Mouse (Mus musculus): ENCODE measurements at regions not wholly inside any gene's neighbourhood (a gene's known extent, or its start where the extent isn't known, plus 50 kb on each side); places are given as distances from the start of the nearest gene placed in this dataset.

DNA sequence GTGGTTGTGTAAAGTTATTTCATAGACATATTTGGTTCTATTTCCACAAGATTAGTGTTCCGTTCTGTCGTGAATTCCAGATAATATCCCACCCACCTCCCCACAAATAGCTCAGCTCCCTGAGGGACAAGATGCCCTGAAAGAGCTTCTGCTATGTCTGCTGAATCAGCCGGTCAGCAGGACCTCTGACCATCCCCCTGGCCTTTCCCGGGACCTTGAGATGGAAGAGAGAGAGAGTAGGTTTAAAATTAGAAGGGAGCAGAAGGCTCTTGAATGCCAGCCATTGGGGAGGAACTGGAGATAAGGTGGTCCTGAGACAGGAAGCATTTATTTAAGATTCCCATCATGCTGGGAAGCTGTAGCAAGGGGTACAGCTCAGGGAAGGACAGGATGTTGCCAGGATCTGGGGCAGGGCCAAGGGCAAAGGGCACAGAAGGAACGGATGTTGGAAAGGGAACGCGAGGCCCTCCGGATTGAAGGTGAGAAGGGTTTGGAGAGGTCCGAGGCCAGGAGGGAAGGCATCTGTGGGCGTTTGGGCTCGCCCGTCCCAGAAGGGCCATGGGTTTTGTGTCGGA, 344.7 kb upstream of the Tbx3 start:
- Histone ChIP-seq H3K27me3 (replicated peaks; ENCODE audit: control insufficient read depth, insufficient read depth, low read length) (no peaks in the 10 kb centered on the region), H3K27ac (replicated peaks; ENCODE audit: low read depth, low read length) (no peak overlapping the region), H3K9me3 (ENCODE audit: control insufficient read depth, low read length) (no peaks in the 10 kb centered on the region), H3K4me3 (ENCODE audit: low read depth, low read length) (no peak overlapping the region), H3K4me2 (ENCODE audit: low read depth, low read length) (no peak overlapping the region), H3K36me3 (ENCODE audit: control insufficient read depth, insufficient read depth, low read length) (no peaks in the 10 kb centered on the region), H3K4me1 (ENCODE audit: control insufficient read depth, insufficient read depth, low read length) (0 out of 2 replicates have a peak, but pooled peaks cover 8% of the 10 kb centered on the region), H3K9ac (ENCODE audit: low read depth, low read length) (no peak overlapping the region)
- 69% methylated on average over 13 of the region's 13 CpGs for WGBS
- ATAC-seq (ENCODE audit: low read depth) (no peak), DNase-seq (ENCODE audit: low spot score) (no peak)

GRCm38 (mm10) chr5:119326895-119327294, 343.6 kb upstream of the Tbx3 start:
- Histone ChIP-seq H3K9me3 (ENCODE audit: control insufficient read depth, low read length) (no peaks in the 10 kb centered on the region), H3K4me1 (ENCODE audit: control insufficient read depth, insufficient read depth, low read length) (0 out of 2 replicates have a peak, but pooled peaks cover 5% of the 10 kb centered on the region), H3K4me2 (ENCODE audit: low read depth, low read length) (no peak overlapping the region), H3K9ac (ENCODE audit: low read depth, low read length) (no peak overlapping the region), H3K36me3 (ENCODE audit: control insufficient read depth, insufficient read depth, low read length) (no peaks in the 10 kb centered on the region), H3K27me3 (replicated peaks; ENCODE audit: control insufficient read depth, insufficient read depth, low read length) (no peaks in the 10 kb centered on the region), H3K27ac (replicated peaks; ENCODE audit: low read depth, low read length) (no peak overlapping the region), H3K4me3 (ENCODE audit: low read depth, low read length) (no peak overlapping the region)
- ATAC-seq (ENCODE audit: low read depth) (no peak), DNase-seq (ENCODE audit: low spot score) (no peak)
- WGBS, result 96% methylated on average over 8 of the region's 8 CpGs

DNA sequence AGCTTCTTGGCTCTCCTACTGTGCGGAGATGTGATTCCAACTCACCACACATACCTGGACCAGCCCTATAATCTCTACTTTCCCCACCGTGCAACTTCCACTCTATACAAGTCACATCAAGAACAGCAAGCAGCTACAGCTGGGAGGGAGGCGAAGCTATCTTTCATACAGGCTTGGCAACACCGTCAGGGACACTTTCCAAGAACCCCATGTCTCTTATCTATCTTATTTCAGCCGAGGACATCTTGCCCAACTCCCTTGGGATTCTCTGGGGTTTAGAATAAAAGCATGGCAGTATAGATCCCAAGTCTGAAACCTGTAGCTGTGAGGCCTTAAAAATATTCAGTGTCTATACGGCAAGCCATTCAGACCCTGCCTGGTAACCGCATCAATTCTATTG, 341.5 kb upstream of the Tbx3 start:
- DNase-seq (ENCODE audit: low spot score), result no peak
- WGBS, result 86% methylated on average over 7 of the region's 7 CpGs

GRCm38 (mm10) chr5:119329371-119329770, 341.1 kb upstream of the Tbx3 start:
- DNase-seq (ENCODE audit: low spot score), result no peak
- Histone ChIP-seq H3K36me3 (ENCODE audit: control insufficient read depth, insufficient read depth, low read length) (no peaks in the 10 kb centered on the region), H3K4me3 (ENCODE audit: low read depth, low read length) (no peak overlapping the region), H3K27me3 (replicated peaks; ENCODE audit: control insufficient read depth, insufficient read depth, low read length) (no peaks in the 10 kb centered on the region), H3K4me2 (ENCODE audit: low read depth, low read length) (no peak overlapping the region), H3K9ac (ENCODE audit: low read depth, low read length) (no peak overlapping the region), H3K4me1 (ENCODE audit: control insufficient read depth, insufficient read depth, low read length) (0 out of 2 replicates have a peak, but pooled peaks cover 2% of the 10 kb centered on the region), H3K27ac (replicated peaks; ENCODE audit: low read depth, low read length) (no peak overlapping the region), H3K9me3 (ENCODE audit: control insufficient read depth, low read length) (no peaks in the 10 kb centered on the region)
- ATAC-seq (ENCODE audit: low read depth), result no peak
- 86% methylated on average over 10 of the region's 10 CpGs for WGBS

More for the DNA sequence above, 341.5 kb upstream of the Tbx3 start:
- Histone ChIP-seq H3K36me3 (ENCODE audit: control insufficient read depth, insufficient read depth, low read length) (no peaks in the 10 kb centered on the region), H3K27me3 (replicated peaks; ENCODE audit: control insufficient read depth, insufficient read depth, low read length) (no peaks in the 10 kb centered on the region), H3K4me2 (ENCODE audit: low read depth, low read length) (no peak overlapping the region), H3K4me3 (ENCODE audit: low read depth, low read length) (no peak overlapping the region), H3K27ac (replicated peaks; ENCODE audit: low read depth, low read length) (no peak overlapping the region), H3K4me1 (ENCODE audit: control insufficient read depth, insufficient read depth, low read length) (0 out of 2 replicates have a peak, but pooled peaks cover 5% of the 10 kb centered on the region), H3K9ac (ENCODE audit: low read depth, low read length) (no peak overlapping the region), H3K9me3 (ENCODE audit: control insufficient read depth, low read length) (no peaks in the 10 kb centered on the region)
- ATAC-seq (ENCODE audit: low read depth), result no peak

- no peaks in the 10 kb centered on the region for H3K4me1 ChIP-seq (ENCODE audit: control insufficient read depth, insufficient read depth, low read length)
- no peaks in the 10 kb centered on the region for H3K27me3 ChIP-seq (replicated peaks; ENCODE audit: control insufficient read depth, insufficient read depth, low read length)
- no peaks in the 10 kb centered on the region for H3K36me3 ChIP-seq (ENCODE audit: control insufficient read depth, insufficient read depth, low read length)
- no peak for ATAC-seq (ENCODE audit: low read depth)
- H3K9me3 ChIP-seq (ENCODE audit: control insufficient read depth, low read length), result no peaks in the 10 kb centered on the region
- 87% methylated on average over 6 of the region's 6 CpGs for WGBS
- no peak overlapping the region for H3K27ac ChIP-seq (replicated peaks; ENCODE audit: low read depth, low read length)
- H3K9ac ChIP-seq (ENCODE audit: low read depth, low read length), result no peak overlapping the region
- DNase-seq (ENCODE audit: low spot score), result no peak
- H3K4me2 ChIP-seq (ENCODE audit: low read depth, low read length), result no peak overlapping the region
- no peak overlapping the region for H3K4me3 ChIP-seq (ENCODE audit: low read depth, low read length)
Observed at GRCm38 (mm10) chr5:119329860-119330259, 340.6 kb upstream of the Tbx3 start.

DNA sequence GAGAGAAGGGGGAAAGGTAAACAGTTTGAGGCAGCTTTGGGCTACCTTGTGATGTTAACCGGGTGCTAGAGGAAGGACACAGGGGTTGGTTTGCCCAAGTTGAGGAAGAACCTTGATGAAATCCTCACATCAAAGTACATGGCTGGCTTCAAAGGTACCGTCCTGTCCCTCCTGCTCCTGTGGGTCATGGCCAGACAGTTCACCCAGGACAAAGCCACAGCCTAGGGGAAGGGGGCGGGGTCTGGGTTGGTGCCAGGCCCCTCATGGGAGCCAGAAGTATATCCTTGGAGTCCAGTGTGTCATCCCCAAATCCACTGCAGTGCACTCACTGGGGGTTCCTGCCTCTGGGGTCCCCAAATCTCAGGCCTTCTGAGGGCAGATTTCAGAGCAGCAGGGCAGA, 339.0 kb upstream of the Tbx3 start:
- no peak overlapping the region for H3K9ac ChIP-seq (ENCODE audit: low read depth, low read length)
- no peak for DNase-seq (ENCODE audit: low spot score)
- ATAC-seq (ENCODE audit: low read depth), result no peak
- H3K4me2 ChIP-seq (ENCODE audit: low read depth, low read length), result no peak overlapping the region
- 69% methylated on average over 3 of the region's 3 CpGs for WGBS
- no peaks in the 10 kb centered on the region for H3K27me3 ChIP-seq (replicated peaks; ENCODE audit: control insufficient read depth, insufficient read depth, low read length)
- H3K27ac ChIP-seq (replicated peaks; ENCODE audit: low read depth, low read length), result no peak overlapping the region
- H3K4me1 ChIP-seq (ENCODE audit: control insufficient read depth, insufficient read depth, low read length), result no peaks in the 10 kb centered on the region
- no peaks in the 10 kb centered on the region for H3K36me3 ChIP-seq (ENCODE audit: control insufficient read depth, insufficient read depth, low read length)
- no peak overlapping the region for H3K4me3 ChIP-seq (ENCODE audit: low read depth, low read length)
- no peaks in the 10 kb centered on the region for H3K9me3 ChIP-seq (ENCODE audit: control insufficient read depth, low read length)

DNA sequence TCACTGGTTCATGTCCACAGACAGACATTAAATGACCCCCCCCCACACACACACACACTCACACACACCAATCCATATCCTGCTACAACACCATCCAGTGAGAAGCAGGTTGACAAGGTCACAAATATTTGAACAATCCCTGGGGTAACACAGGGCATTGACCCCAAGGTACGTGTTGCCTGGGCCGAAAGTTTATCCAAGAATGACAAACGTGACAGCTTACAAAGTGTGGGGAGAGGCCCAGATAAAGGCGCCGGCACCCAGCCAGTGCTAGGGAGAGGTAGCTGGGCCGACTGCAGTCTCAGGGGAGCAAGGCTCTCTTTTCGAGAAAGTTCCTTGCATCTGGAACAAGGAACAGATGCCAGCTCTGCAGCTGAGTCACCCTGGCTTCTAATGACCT, 337.8 kb upstream of the Tbx3 start:
- Histone ChIP-seq H3K9me3 (ENCODE audit: control insufficient read depth, low read length) (no peaks in the 10 kb centered on the region), H3K4me2 (ENCODE audit: low read depth, low read length) (no peak overlapping the region), H3K9ac (ENCODE audit: low read depth, low read length) (no peak overlapping the region), H3K27ac (replicated peaks; ENCODE audit: low read depth, low read length) (no peak overlapping the region), H3K36me3 (ENCODE audit: control insufficient read depth, insufficient read depth, low read length) (no peaks in the 10 kb centered on the region), H3K4me1 (ENCODE audit: control insufficient read depth, insufficient read depth, low read length) (no peaks in the 10 kb centered on the region), H3K27me3 (replicated peaks; ENCODE audit: control insufficient read depth, insufficient read depth, low read length) (no peaks in the 10 kb centered on the region), H3K4me3 (ENCODE audit: low read depth, low read length) (no peak overlapping the region)
- DNase-seq (ENCODE audit: low spot score) (no peak), ATAC-seq (ENCODE audit: low read depth) (no peak)
- 46% methylated on average over 7 of the region's 7 CpGs for WGBS

- H3K27ac ChIP-seq (replicated peaks; ENCODE audit: low read depth, low read length), result no peak overlapping the region
- DNase-seq (ENCODE audit: low spot score), result no peak
- ATAC-seq (ENCODE audit: low read depth), result no peak
- H3K4me2 ChIP-seq (ENCODE audit: low read depth, low read length), result no peak overlapping the region
- no peaks in the 10 kb centered on the region for H3K36me3 ChIP-seq (ENCODE audit: control insufficient read depth, insufficient read depth, low read length)
- 98% methylated on average over 2 of the region's 2 CpGs for WGBS
- H3K4me3 ChIP-seq (ENCODE audit: low read depth, low read length), result no peak overlapping the region
- H3K9ac ChIP-seq (ENCODE audit: low read depth, low read length), result no peak overlapping the region
- H3K27me3 ChIP-seq (replicated peaks; ENCODE audit: control insufficient read depth, insufficient read depth, low read length), result no peaks in the 10 kb centered on the region
- H3K4me1 ChIP-seq (ENCODE audit: control insufficient read depth, insufficient read depth, low read length), result no peaks in the 10 kb centered on the region
- no peaks in the 10 kb centered on the region for H3K9me3 ChIP-seq (ENCODE audit: control insufficient read depth, low read length)
Observed at GRCm38 (mm10) chr5:119335211-119335610, 335.3 kb upstream of the Tbx3 start.

- H3K9ac ChIP-seq (ENCODE audit: low read depth, low read length), result no peak overlapping the region
- WGBS, result 74% methylated on average over 6 of the region's 6 CpGs
- H3K27ac ChIP-seq (replicated peaks; ENCODE audit: low read depth, low read length), result no peak overlapping the region
- H3K4me3 ChIP-seq (ENCODE audit: low read depth, low read length), result no peak overlapping the region
- H3K4me1 ChIP-seq (ENCODE audit: control insufficient read depth, insufficient read depth, low read length), result no peaks in the 10 kb centered on the region
- no peaks in the 10 kb centered on the region for H3K27me3 ChIP-seq (replicated peaks; ENCODE audit: control insufficient read depth, insufficient read depth, low read length)
- no peak for DNase-seq (ENCODE audit: low spot score)
- no peak for ATAC-seq (ENCODE audit: low read depth)
- H3K9me3 ChIP-seq (ENCODE audit: control insufficient read depth, low read length), result no peaks in the 10 kb centered on the region
- H3K4me2 ChIP-seq (ENCODE audit: low read depth, low read length), result no peak overlapping the region
- no peaks in the 10 kb centered on the region for H3K36me3 ChIP-seq (ENCODE audit: control insufficient read depth, insufficient read depth, low read length)
Observed at GRCm38 (mm10) chr5:119335979-119336378, 334.5 kb upstream of the Tbx3 start.

Data from embryonic facial prominence, embryonic 14.5 days (tissue).